Mouse (Mus musculus): ENCODE results near the gene Snap25. TPM values are rescaled to one million over a fixed set of nuclear protein-coding genes. Genes with fewer than 3 reads are reported as not detected.

Snap25 gene
- polyA plus RNA-seq (2012; rRNA removed), result 0.03 and 0.11 TPM in 2 replicates

GRCm38 (mm10) chr2:136713299-136713758 is at the start of gene Snap25:
Gene Snap25, plus strand, starts transcription at chr2:136713453.

Other genes with a start within 250 kb of the Snap25 start
- gene Ankef1, start 211.5 kb upstream of the Snap25 start, polyA plus RNA-seq (2012; rRNA removed), result 0.02 TPM in 1 of 2 replicates, not detected in the other
- gene AL731706.2, start 172.2 kb downstream of the Snap25 start, polyA plus RNA-seq (2012; rRNA removed), result not detected in 2 replicates
- 1.3 TPM in 2 replicates for gene Slx4ip, start 177.8 kb downstream of the Snap25 start, polyA plus RNA-seq (2012; rRNA removed)
- gene AL731706.1, start 177.9 kb downstream of the Snap25 start, polyA plus RNA-seq (2012; rRNA removed), result 10.4 and 12.0 TPM in 2 replicates
- gene Mkks, start 177.9 kb downstream of the Snap25 start, polyA plus RNA-seq (2012; rRNA removed), result 2.7 and 3.4 TPM in 2 replicates